Mouse (Mus musculus): ENCODE measurements around the gene Ctsh.
"Not testable (repeated sequence)": the region's sequence is repeated elsewhere in the genome, so short reads cannot be mapped to it uniquely, and the experiment has no call there.

The Ctsh gene

DNA sequence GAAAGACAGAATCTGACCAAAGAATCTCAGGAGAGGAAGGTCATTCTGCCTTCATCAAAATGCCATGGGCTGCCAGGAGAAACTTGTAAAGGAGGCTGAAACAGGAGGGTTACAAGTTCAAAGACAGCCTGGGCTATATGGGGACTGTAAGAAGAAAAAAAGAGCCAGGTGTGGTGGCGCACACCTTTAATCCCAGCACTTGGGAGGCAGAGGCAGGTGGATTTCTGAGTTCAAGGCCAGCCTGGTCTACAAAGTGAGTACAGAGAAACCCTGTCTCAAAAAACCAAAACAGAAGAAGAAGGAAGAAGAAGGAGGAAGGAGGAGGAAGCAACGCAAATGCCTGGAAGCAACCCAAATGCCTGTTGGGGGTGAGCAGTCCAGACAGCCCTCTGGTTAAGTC lies at the start of gene Ctsh:
Gene Ctsh, plus strand, starts transcription at position 301 of the 400 bp plus-strand sequence.
- DNase-seq (ENCODE audit: low spot score), result no peak

DNA sequence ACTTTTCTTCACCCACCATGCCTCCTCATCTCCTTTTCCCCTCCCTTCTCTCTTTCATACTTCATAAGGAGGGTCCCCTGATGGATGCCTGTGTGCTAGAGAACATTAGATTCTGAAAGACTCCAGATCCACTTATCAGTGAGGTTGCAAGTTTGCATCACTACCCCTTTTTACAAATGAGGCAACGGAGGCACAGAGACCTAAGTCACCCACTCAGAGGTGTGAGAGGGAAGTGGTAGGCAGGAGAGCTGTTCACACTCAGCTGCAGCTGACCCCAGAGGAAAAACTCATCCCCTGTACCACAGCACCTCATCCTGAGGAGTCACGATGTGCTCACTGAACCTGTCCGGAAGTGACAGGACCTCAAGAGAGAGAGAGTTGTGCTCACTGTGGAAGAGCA lies 47.5 kb upstream of the Ctsh start:
- no peak for DNase-seq (ENCODE audit: low spot score)

DNA sequence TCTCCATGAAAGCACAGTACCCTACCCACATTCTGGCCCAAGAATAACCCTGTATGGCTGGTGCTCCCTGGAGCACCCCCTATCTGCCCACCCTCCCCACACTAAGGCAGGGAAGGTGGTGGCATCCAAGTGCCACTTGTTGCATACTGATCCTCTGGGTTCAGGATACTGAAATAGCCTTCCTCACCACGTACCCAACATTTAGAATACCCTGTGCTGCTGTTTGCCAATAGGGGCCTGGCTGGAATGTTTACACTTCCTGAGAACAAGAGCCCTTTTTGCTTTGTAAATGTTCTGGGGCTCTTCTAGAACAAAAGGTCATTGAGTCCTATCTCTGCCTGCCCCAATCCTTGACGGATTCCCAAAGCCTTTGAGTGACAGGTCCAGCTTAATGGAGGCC lies 46.9 kb upstream of the Ctsh start:
- DNase-seq (ENCODE audit: low spot score), result no peak

DNA sequence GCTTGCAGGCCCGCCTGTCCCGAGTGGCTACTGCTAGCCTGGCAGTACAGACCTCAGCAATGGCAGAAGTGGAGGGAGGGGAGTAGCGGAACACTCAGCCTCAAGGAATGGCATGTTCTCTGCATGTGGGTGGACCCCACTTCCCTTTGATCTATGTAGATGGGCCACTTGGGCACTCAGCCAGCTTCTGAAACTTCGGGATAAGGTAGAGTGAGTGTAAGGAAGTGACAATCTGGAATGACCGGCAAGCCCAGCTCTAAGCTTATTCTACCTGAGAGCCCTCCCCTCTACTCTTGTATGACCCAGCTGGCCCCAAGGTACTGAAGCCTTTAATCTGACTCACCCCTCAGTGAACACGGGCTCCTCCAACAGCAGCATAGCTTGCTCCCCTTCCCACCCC lies 45.8 kb upstream of the Ctsh start:
- no peak for DNase-seq (ENCODE audit: low spot score)

DNA sequence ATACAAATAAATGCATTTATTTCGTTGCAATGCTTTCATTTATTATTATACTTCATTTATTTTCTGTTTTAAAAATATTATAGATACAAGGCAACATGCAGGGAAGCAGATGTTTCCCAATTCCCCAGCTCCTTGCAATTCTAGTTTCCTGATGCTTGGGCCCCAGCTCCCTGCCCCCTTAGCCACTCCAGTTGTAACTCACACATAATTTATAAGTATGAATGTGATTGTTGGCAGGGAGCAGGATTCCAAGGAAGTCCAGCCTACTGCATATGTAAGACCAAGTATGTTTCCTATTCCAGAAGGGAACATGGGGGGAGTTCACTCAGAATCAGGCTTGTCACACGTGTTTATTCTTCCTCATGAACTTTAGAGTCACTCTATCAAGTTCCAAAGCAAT lies 42.1 kb upstream of the Ctsh start:
- no peak for DNase-seq (ENCODE audit: low spot score)

DNA sequence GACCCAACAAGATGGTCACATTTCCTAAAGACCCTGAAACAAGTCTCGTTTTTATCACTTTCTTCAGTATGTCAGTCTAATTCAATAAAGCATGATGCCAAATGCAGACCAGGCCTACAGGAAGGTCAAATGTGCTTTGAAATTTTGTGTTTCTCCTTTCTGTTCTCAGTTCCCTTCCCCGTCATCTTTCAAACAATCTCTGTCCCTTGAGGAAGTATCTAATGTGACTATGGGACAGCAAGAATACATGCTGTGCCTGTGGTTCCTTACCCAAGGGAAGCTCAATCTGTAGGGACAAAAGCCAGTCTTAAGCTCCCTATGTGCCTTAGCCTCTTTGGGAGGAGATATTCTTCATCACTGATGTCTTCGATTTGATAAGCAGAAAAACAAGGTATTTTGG lies 39.3 kb upstream of the Ctsh start:
- no peak for DNase-seq (ENCODE audit: low spot score)

DNA sequence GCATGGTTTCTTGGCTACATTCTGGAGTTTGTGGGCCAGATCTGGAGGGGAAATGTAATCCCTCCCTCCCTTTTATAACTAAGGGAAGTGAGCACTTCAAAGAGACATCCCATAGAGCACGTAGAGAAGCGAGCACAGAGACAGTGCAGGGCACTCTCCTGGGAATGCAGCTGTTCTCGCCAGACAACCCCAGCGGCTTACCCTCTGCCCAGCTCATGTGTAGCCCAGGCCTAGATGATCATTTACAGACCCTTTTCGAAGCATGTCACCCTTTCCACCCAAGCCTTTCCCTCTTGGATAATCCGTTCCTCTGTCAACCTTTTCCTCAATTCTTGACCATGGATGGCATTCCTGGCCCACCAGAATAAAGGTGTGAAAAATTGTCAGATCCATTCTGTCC lies 37.7 kb upstream of the Ctsh start:
- no peak for DNase-seq (ENCODE audit: low spot score)

DNA sequence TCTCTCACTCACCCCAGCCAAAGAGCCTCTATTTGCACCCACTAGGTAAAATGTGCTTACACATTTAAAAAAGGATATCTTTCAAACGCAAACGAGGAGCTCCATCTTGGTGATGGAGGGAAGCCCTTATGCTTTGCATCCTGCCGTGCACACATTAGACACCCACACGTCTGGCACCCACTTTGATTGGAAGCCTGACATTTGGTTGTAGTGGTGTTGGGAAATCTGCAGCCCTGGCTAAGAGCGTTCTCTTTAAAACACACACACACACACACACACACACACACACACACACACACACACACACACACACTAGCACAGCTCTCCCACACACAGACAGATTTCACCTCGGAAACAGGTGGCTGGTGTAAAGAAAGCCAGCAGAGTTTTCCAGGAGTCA lies 33.1 kb upstream of the Ctsh start:
- DNase-seq (ENCODE audit: low spot score), result no peak

DNA sequence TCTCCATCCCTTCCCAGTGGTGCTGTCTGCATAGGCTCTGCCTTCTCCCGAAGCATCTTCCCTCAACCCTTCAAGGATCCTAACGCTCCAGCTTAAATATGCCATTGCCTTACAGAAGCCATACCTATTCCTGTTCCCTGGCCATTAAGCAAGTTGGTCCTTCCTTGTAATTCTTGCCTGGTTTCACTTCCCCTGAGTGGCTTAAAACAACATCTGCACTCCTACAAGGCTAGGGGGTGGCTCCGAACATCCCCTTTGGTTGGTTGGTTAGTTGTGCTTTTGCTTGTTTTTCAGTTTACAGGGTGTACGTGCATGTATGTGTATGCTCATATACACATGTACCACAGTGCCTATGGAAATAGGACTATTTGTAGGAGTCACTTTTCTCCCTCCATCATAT lies 32.5 kb upstream of the Ctsh start:
- DNase-seq (ENCODE audit: low spot score), result no peak

DNA sequence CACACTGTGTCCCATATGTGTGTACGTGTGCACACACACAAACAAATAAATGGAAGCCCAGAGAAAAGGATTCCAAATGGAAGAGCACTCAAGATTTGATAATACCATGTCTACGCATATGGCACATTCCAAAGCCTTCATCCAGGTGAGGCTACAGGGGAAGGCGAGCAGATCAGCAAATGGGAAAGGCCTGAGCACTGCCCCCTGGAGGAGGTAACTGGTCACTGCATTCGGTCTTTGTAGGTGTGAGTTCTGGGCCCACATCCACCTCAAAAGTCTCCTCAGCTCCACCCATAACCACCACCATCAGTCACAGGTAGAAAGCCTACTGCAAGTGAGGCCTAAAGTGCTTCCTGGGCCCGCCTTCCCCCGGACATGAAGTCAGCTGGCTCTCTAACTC lies 26.2 kb upstream of the Ctsh start:
- no peak for DNase-seq (ENCODE audit: low spot score)

DNA sequence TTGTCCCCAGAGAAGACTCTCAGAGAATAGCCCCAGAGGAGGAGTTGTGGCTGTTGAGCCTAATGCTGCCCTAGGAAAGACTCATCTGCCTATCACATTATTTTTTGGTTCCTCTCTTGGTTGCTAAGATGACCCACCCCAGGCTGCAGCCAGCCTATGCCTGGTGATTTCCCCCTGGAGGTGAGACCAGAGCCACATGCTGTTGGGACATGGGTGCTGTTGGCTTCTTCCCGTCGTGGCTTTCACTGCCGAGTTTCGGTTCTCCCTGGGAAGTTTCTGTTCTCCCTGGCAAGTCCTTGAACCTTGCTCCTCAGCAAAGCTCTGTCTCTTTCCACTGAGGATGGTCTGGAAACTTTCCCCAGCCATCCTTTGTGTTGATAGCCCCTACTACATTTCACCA lies 20.0 kb upstream of the Ctsh start:
- DNase-seq (ENCODE audit: low spot score), result no peak

DNA sequence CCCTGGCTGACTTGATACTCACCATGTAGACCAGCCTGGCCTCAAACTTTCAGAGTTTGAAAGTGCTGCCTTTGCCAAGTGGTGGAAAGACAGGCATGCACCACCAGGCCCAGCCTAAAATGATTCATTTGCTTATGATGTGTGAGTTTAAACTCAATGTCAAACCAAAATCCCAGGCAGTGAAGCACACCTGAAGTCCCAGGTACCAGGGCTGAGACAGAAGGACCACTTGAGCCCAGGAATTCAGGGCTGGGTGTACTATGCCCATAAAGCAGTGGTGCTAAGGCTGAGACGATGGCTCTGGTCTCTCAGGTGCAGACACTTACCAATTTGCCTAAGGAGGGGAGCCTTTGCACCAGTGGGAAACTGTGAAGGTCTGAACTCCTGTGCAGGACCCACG lies 18.8 kb upstream of the Ctsh start:
- no peak for DNase-seq (ENCODE audit: low spot score)

DNA sequence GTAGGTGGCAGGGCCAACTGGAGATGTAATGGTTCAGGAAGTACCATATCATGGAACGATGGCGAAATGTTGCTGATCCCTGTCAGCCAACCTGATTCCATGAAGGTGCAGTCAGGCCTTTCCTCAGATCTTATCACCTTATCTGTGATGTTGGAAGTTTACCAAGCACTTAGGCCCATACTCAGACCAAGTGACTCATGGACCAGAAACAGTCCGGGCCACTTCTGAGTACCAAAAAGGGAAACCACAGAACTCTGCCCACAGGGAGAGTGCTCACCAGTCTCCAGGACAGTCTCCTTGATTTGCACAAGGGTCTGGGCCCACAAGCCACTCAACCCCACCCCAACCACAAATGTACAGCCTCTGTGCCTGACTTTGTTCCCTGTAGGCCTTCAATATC lies 18.2 kb upstream of the Ctsh start:
- DNase-seq (ENCODE audit: low spot score), result no peak

DNA sequence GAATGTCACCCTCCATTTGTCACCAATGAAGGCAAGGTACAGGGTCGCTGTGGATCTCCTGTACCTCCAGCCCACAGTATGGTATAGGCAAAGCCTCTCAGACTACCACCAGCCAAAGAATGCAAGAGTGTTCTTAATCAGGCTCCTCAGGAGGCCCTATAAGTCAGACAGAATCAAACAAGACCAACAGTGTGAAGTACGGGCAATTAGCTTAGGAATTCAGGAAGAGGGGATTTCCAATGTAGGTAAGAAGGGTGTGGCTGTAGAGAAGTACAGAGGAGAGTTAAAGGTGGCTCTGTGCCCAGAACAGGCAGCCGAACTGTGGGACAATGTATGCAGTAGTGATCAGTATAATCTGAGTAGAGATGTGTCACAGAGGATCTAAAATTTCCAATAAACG lies 17.6 kb upstream of the Ctsh start:
- no peak for DNase-seq (ENCODE audit: low spot score)

DNA sequence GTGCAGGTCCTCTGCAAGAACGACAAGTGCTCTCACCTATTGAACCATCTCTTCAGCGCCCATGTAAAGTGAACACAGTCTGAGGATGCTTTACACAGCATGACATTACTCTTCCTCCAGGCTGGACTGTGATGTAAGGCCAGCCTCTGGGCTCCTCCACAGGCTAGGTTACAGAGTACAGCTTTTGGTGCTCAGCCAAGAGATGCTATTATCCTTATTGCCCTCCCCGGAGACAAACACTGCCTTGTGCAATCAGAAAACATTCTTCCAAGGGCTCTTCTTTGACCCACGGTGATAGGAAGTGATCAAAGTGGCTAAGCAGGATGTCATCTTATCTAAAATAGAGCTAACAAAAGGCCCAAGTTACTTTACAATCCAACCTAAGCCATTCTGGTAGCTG lies 15.4 kb upstream of the Ctsh start:
- peak; percentile 76 for DNase-seq (ENCODE audit: low spot score)

DNA sequence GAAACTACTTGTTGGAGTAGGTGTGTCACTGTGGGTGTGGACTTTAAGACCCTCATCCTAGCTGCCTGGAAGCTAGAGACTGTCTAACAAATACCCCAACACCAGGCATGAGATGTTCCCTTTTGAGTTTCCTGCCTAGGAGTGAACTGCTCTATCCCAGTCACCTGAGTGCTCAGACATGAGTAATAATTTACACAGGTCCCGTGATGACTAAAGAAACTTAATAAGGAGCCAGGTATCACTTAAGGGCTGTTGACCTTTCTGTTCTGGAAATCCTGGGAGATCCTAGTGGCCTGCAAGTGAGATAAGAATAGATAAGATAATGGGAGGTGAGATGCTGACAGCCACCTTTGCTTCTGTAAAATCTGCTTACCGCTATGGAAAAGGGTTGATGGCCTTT lies 13.0 kb upstream of the Ctsh start:
- peak; percentile 67 for DNase-seq (ENCODE audit: low spot score)

DNA sequence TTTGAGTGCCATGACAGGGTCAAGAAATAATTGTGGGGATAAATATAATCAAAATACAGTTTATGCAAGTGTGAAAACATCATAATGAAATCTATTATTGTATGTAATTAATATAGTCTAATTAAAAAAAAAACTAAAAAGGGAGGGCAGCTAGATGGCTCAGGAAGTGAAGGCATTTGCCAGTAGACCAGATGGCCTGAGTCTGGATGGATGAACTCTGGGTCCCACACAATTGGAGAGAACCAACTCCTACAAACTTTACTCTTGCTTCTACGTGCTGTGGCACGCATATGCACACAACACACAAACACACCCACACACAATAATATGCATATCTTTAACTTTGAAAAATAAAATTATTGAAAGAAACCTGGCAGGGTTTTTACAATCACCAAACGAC lies 12.4 kb upstream of the Ctsh start:
- no peak for DNase-seq (ENCODE audit: low spot score)

DNA sequence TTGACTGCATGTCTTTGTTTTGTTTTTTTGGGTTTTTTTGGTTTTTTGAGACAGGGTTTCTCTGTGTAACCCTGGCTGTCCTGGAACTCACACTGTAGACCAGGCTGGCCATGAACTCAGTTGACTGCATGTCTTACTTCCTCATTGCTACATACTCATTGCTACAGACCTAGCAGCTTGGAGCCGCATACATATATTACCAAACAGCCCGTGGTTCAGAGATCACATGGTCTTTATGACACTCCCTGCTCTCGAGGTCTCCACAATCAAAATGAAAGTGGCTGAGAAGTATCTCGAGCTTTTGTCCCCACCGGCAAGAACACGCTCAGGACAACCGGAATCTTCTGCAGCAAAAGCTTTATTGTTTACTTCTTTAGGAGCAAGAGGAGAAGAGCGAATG lies 11.0 kb upstream of the Ctsh start:
- not testable (repeated sequence) for DNase-seq (ENCODE audit: low spot score)

DNA sequence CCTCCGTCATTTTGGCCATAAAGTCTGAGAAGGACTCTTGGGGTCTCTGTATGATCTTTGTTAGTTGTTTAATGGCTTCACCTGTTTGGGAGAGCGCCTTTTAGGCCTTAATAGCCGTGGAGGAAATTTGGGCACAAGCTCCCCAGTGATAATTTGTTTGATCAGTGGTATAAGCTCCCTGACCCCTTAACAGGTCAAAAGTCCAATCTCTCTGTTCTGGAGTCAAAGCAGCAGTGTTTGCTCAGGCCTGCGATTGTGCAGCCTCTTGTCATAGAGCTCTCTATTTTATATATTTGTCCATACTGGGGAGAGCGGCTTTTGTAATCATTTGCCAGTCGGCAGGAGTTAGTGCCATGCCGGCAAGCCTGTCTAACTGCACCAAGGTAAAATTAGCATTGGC lies 8.8 kb upstream of the Ctsh start:
- DNase-seq (ENCODE audit: low spot score), result no peak

DNA sequence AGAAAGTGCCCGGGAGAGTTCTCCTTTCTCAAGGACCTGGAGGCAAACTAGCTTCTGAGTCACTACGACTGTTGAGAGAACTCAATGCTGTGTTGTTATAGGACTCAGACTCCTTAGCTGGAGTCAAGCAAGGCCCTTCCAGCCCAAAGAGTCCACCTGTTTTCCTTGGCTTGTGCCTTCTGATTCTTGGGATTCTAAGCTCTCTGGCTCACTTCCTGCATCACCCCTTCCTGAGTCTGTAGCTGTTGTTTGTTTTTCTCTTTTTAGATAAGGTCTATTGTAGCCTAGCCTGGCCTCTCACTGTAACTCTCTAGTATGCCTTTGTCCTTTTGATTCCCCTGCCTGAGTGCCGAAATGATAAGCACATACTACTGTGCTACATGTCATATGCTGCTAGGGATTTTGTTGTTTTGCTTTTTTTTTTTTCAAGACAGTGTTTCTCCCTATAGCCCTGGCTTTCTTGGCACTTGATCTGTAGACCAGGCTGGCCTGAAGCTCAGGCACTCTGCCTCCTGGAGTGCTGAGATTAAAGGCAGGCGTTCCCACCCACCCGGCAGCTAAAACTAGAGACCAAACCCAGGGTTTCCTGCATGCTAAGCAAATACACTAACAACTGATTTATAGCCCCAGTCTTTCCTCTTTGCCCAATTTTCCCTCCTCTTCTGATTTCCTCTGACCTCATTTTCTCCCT lies 5.9 kb upstream of the Ctsh start:
- no peak for DNase-seq (ENCODE audit: low spot score)

DNA sequence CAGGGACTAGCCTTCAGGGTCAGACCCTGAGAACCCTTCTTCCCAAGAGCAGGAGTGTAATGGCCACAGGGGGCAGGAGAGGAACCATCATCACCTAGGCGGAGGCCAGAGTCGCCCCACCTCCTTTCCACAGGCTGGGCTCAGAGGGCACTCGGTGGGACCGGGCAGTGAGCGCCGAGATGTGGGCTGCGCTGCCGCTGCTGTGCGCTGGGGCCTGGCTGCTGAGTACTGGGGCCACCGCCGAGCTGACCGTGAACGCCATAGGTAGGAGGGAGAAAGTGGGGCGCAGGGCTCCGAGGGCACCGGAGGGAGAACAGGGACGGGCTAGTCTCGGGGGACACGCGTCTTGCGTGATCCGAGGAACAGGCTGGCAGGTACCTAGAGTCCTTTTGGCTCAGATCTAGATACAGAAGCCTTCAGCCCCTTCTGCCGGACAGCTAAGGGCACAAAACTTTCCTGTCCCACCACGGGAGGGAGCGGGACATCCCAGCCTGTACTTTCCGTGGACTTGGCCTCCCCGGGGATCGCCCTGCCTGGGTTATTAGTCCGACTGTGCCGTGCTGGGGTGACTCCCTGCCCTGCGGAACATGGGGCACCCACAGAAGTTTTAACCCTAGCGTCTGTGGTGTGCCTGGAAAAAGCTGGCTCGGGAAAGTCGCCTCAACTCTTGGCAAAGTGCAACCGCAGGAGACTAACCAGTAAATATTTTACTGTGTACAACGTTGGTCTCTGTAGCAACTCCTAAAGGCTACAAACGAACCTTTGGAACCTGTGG lies 606 bp downstream of the Ctsh start:
- DNase-seq (ENCODE audit: low spot score), result peak; percentile 84

DNA sequence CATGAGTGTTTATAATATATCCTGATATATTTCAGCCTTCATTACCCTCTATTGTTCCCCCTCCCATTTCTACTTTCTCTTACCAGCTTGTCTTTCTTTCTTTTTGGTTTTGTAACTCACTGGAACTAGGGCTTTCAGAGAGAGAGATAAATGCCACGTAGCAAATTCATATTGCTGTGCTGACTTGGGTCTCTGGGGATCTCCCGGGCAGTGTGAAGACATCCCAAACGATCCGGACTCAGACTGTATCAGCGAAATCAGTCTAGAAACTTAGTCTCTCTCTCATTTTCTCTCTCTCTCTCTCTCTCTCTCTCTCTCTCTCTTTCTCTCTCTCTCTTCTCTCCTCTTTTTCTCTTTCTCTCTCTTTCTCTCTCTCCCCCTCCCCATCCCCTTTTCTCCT lies 1.5 kb downstream of the Ctsh start:
- DNase-seq (ENCODE audit: low spot score), result no peak

DNA sequence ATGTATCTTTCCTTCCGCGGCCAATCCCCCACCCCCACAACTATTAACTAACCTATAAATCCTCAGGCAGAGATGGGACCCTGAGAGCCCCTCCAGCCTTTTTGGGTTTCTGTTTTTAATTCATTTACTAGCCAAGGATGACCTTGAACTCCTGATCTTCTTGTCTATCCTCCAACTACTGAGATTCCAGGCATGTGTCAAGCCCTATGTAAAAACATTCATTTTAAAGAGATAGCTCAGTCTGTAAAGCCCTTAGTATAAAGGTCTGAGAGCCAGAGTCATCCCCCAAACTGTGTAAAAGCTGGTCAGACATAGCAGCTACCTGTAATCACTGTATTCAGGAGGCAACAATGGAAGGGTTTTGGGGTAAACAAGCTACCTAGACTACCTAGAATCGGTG lies 2.0 kb downstream of the Ctsh start:
- no peak for DNase-seq (ENCODE audit: low spot score)

DNA sequence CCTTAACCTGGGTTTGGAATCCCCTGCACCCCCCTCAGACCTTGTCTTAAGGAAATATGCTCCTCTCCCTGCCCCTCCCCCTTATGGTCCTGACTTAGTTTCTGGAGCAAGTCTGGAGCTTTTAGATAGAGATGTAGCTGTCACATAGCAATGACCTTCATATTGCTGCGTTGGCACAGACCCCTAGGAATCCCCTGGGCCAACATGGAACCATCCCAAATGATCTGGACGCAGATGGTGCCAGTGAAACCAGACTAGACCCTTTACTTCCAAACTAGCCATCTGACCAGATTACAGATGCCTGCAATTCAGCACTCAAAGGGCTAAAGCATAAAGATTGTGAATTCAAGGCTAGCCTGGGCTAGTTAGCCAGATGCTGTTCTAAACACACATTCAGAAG lies 2.8 kb downstream of the Ctsh start:
- DNase-seq (ENCODE audit: low spot score), result no peak
